Mouse (Mus musculus): Measurements from ENCODE around the gene Nfyb. TPM values are rescaled to one million over a fixed set of nuclear protein-coding genes. Genes with fewer than 3 reads are reported as not detected.

Nfyb gene
- total RNA-seq, 2 experiments from 2014 or later = 52.9 to 53.0 TPM

DNA sequence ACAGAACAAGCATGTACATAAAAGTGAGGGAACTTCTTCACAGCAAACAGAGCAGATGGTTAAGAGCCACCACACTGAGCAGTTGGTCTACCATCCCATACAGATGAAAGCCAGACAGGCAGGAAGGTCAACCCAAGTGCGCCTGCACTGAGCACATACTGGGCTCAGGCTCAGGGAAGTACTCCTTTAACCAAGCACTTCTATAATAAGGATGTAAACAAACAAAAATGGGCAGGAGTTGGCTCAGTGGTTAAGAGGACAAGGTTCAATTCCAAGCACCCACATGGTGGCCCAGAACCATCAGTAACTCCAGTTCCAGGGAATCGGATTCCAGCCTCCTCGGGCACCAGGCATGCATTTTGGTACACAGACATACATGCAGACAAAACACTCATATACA is 11.0 kb downstream of the Nfyb start:
- no peak for ATAC-seq (replicated peaks; ENCODE audit: low FRiP score, poor library complexity, severe bottlenecking)

DNA sequence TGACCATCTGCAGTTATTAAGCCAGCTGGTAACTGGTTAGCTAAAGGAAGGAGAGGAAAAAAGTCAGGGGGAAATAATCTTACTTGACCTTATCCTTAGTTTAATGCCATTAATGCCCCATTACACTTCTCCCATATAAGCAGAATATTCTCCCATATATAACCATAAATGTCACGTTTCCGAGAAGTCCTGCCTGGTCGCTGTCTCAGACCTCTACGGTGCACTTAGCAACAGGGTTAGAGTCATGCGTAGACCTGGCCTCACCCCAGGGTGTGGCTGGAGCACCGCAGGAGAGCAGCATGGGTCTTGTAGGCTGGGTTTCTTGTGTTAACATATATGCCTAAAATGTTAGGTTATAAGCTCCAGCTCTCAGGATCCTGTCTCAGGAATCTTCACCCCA is 13.2 kb downstream of the Nfyb start:
- no peak for ATAC-seq (replicated peaks; ENCODE audit: low FRiP score, poor library complexity, severe bottlenecking)

GRCm38 (mm10) chr10:82746988-82747850 is 16.7 kb downstream of the Nfyb start:
- 0 out of 2 replicates have a peak, but pooled peaks have one; percentile 53 for ATAC-seq (replicated peaks; ENCODE audit: low FRiP score, poor library complexity, severe bottlenecking)

GRCm38 (mm10) chr10:82745301-82745700 is 18.6 kb downstream of the Nfyb start:
- no peak for ATAC-seq (replicated peaks; ENCODE audit: low FRiP score, poor library complexity, severe bottlenecking)

DNA sequence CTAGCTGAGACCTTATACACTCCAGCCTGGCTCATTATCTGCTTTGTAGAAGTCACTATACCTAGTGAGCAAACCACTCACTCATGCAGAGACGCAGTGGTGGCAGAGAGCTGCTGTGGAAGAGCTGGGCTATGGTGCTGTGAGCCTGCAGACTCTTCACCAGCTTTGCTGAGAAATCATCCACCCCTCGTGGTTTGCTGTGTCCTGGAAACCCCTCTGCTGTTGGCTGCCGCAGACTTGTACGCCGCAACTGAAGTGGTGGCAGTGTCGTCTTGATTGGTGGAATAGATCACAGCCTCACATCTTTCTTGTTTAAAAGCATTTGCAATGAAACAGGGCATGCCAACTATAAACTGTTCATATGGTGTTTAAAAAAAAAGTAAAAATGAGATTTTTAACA is 19.6 kb downstream of the Nfyb start:
- no peak for ATAC-seq (replicated peaks; ENCODE audit: low FRiP score, poor library complexity, severe bottlenecking)

DNA sequence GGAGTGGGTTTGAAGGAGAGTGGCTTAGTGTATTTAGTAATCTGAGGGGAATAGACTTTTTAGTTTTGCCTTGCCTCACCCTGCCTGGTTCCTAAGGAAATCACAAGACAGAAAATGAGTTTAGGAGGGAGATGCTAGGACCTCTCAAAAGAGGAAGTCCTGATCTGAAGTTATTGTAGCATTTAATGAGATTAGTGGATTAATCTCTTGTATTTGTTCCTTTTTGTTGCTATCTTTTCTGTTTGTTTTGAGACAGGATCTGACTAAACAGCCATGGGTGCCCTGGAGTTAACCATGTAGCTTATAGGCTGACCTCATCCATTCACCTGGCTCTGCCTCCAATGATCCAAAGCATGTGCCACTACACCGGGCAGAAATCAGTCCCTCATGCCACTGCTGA is 21.4 kb downstream of the Nfyb start:
- ATAC-seq (replicated peaks; ENCODE audit: low FRiP score, poor library complexity, severe bottlenecking) = no peak

DNA sequence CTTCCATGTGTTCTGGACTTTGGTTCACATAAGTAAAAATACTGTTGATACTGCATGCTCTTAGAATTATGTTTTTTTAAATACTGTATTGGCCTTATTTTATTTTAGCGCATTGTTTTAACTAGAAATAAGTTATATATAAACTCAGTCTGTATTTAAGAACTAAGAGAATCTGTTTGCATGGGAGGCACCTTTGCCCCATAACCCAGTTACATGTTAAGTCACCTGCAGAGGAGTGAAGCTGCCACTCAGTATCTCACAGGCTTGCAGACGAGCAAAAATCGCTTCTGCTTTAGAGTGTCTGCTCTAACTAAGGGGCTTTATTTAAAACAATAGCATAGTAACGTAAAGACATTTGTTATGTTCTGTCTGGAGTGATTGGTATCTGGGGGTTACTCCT is 22.1 kb downstream of the Nfyb start:
- ATAC-seq (replicated peaks; ENCODE audit: low FRiP score, poor library complexity, severe bottlenecking) = no peak

GRCm38 (mm10) chr10:82741354-82741753 is 22.6 kb downstream of the Nfyb start:
- no peak for ATAC-seq (replicated peaks; ENCODE audit: low FRiP score, poor library complexity, severe bottlenecking)

DNA sequence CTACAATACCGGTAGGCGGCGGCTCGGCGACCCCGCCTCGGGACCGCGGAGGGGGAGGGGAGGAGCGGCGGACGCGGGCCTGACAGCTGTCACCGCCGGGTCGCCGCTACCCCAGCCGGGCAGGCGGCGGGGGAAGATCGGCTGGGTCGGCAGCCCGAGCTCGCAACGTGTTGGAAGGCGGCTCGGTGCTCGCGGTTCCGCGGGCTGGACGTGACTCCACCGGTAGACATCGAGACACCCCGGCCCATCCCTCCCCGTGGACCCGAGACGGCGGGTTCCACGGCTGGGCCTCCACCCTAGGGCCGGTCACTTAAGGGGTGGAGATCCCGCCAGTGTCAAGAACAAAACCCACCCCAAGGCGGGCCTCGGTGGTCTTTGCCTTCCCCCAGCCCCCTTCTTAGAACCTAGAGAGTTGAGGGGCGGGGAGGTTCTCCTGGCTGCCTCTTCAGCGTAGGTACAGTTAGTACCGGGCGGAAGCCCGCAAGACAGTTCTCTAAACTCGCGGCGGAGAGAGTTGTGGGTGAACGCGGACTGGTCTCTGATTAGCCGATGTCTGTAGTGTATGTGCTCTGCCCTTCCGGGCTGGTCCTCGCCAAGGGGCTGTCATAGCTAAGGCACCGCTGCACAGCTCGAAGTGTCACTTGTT is 64.5 kb downstream of the Nfyb start:
- peak; percentile 65 for ATAC-seq (replicated peaks; ENCODE audit: low FRiP score, poor library complexity, severe bottlenecking)

DNA sequence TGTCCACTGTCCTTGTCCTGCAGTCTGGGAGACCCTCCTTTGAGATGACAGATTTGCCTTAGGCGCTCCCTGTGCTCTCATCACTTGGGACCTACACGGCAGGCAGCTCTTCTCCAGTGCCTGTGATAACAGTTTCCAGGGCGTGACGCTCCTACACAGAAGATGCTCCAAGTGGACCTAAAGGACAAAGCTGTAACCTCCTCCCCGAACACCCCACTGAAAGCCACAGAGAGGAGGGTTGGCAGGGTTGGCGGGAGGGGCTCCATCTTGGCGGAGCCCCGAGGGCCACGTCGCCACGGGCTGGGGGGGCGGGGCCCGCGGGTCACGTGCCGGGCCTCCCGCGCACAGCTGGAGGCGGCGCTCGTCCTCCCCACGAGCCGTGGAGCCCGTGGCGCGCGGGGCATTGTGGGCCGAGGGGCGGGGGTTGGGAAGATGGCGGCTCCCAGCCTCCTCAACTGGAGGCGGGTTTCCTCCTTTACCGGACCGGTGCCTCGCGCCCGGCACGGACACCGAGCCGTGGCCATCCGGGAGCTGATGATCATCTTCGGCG is 65.2 kb downstream of the Nfyb start:
- peak; percentile 93 for ATAC-seq (replicated peaks; ENCODE audit: low FRiP score, poor library complexity, severe bottlenecking)

Other genes starting within 250 kb of the Nfyb start
- gene 1190007I07Rik, start 140.9 kb downstream of the Nfyb start, total RNA-seq (2015; ENCODE audit: low replicate concordance) = 1.7 and 2.5 TPM in 2 replicates
- 7.1 and 12.7 TPM in 2 replicates for gene 1190007I07Rik, start 140.9 kb downstream of the Nfyb start, total RNA-seq (2017; ENCODE audit: low replicate concordance)
- 11.7 and 14.2 TPM in 2 replicates for gene Tdg, start 134.3 kb downstream of the Nfyb start, total RNA-seq (2015; ENCODE audit: low replicate concordance)
- 20.4 and 23.6 TPM in 2 replicates for gene Tdg, start 134.3 kb downstream of the Nfyb start, total RNA-seq (2017; ENCODE audit: low replicate concordance)
- not detected in 2 replicates for gene Glt8d2, start 73.5 kb downstream of the Nfyb start, total RNA-seq (2015; ENCODE audit: low replicate concordance)
- gene Glt8d2, start 73.5 kb downstream of the Nfyb start, total RNA-seq (2017; ENCODE audit: low replicate concordance) = 0.98 TPM in 1 of 2 replicates, not detected in the other
- gene Hcfc2, start 68.0 kb downstream of the Nfyb start, total RNA-seq (2015; ENCODE audit: low replicate concordance) = 4.2 and 7.9 TPM in 2 replicates
- gene Hcfc2, start 68.0 kb downstream of the Nfyb start, total RNA-seq (2017; ENCODE audit: low replicate concordance) = 7.0 and 9.9 TPM in 2 replicates
- gene Txnrd1, start 69.8 kb upstream of the Nfyb start, total RNA-seq (2015; ENCODE audit: low replicate concordance) = 12.1 and 20.9 TPM in 2 replicates
- 18.0 and 25.3 TPM in 2 replicates for gene Txnrd1, start 69.8 kb upstream of the Nfyb start, total RNA-seq (2017; ENCODE audit: low replicate concordance)
- 1.3 TPM in 1 of 2 replicates, not detected in the other for gene Eid3, start 102.5 kb upstream of the Nfyb start, total RNA-seq (2015; ENCODE audit: low replicate concordance)
- 1.4 and 5.2 TPM in 2 replicates for gene Eid3, start 102.5 kb upstream of the Nfyb start, total RNA-seq (2017; ENCODE audit: low replicate concordance)
- 1.7 and 7.3 TPM in 2 replicates for gene Chst11, start 221.4 kb upstream of the Nfyb start, total RNA-seq (2015; ENCODE audit: low replicate concordance)
- gene Chst11, start 221.4 kb upstream of the Nfyb start, total RNA-seq (2017; ENCODE audit: low replicate concordance) = 7.0 and 9.5 TPM in 2 replicates